Mouse (Mus musculus): ENCODE measurements around the gene Gsta2. TPM values are rescaled to one million over a fixed set of nuclear protein-coding genes. Genes with fewer than 3 reads are reported as not detected.
A peak's percentile ranks its signal among the peaks of the same experiment; 100 is the strongest.
"Not testable (repeated sequence)": the region's sequence is repeated elsewhere in the genome, so short reads cannot be mapped to it uniquely, and the experiment has no call there.

The Gsta2 gene
- polyA plus RNA-seq, 1 experiment from 2014 or later, result not detected

- H3K9me3 ChIP-seq (ENCODE audit: control insufficient read depth, low read length); H3K4me1 ChIP-seq (ENCODE audit: control insufficient read depth, insufficient read depth, low read length); H3K27me3 ChIP-seq (ENCODE audit: control insufficient read depth, insufficient read depth, low read length); H3K36me3 ChIP-seq (ENCODE audit: control insufficient read depth, insufficient read depth, low read length); H3K9ac ChIP-seq (ENCODE audit: low read length); H3K27ac ChIP-seq (ENCODE audit: low read depth, low read length); H3K4me2 ChIP-seq; H3K4me3 ChIP-seq (ENCODE audit: low read depth, low read length): not testable (repeated sequence)
- DNase-seq (ENCODE audit: low spot score, missing footprints) (peak; percentile 90), ATAC-seq (ENCODE audit: low FRiP score) (peak; percentile 48; the same call in 1 of the 2 replicates)
- WGBS, result 13% methylated on average over 6 of the region's 6 CpGs
Observed at GRCm38 (mm10) chr9:78296089-78296488, 59.5 kb downstream of the Gsta2 start.

- H3K4me1 ChIP-seq (ENCODE audit: control insufficient read depth, insufficient read depth, low read length); ATAC-seq (ENCODE audit: low FRiP score); H3K36me3 ChIP-seq (ENCODE audit: control insufficient read depth, insufficient read depth, low read length); H3K9me3 ChIP-seq (ENCODE audit: control insufficient read depth, low read length); H3K27ac ChIP-seq (ENCODE audit: low read depth, low read length); H3K4me3 ChIP-seq (ENCODE audit: low read depth, low read length); H3K27me3 ChIP-seq (ENCODE audit: control insufficient read depth, insufficient read depth, low read length); H3K4me2 ChIP-seq; DNase-seq (ENCODE audit: low spot score, missing footprints); H3K9ac ChIP-seq (ENCODE audit: low read length): not testable (repeated sequence)
- 86% methylated on average over 7 of the region's 7 CpGs for WGBS
Observed at GRCm38 (mm10) chr9:78294781-78295180, 60.8 kb downstream of the Gsta2 start.

- not testable (repeated sequence) for H3K9ac ChIP-seq (ENCODE audit: low read length); H3K36me3 ChIP-seq (ENCODE audit: control insufficient read depth, insufficient read depth, low read length); ATAC-seq (ENCODE audit: low FRiP score); H3K27me3 ChIP-seq (ENCODE audit: control insufficient read depth, insufficient read depth, low read length); H3K4me2 ChIP-seq; H3K4me1 ChIP-seq (ENCODE audit: control insufficient read depth, insufficient read depth, low read length); DNase-seq (ENCODE audit: low spot score, missing footprints); H3K4me3 ChIP-seq (ENCODE audit: low read depth, low read length); H3K27ac ChIP-seq (ENCODE audit: low read depth, low read length); H3K9me3 ChIP-seq (ENCODE audit: control insufficient read depth, low read length)
- 55% methylated on average over 1 of the region's 1 CpGs for WGBS
Observed at GRCm38 (mm10) chr9:78293683-78294082, 61.9 kb downstream of the Gsta2 start.

- H3K27ac ChIP-seq (ENCODE audit: low read depth, low read length); DNase-seq (ENCODE audit: low spot score, missing footprints); H3K4me2 ChIP-seq; ATAC-seq (ENCODE audit: low FRiP score); H3K9ac ChIP-seq (ENCODE audit: low read length); H3K4me3 ChIP-seq (ENCODE audit: low read depth, low read length); H3K27me3 ChIP-seq (ENCODE audit: control insufficient read depth, insufficient read depth, low read length); H3K4me1 ChIP-seq (ENCODE audit: control insufficient read depth, insufficient read depth, low read length); H3K36me3 ChIP-seq (ENCODE audit: control insufficient read depth, insufficient read depth, low read length); H3K9me3 ChIP-seq (ENCODE audit: control insufficient read depth, low read length): not testable (repeated sequence)
- WGBS, result 82% methylated on average over 8 of the region's 8 CpGs
Observed at GRCm38 (mm10) chr9:78292462-78292861, 63.1 kb downstream of the Gsta2 start.

GRCm38 (mm10) chr9:78289723-78290122 is 65.9 kb downstream of the Gsta2 start, which contains the start of gene Gm10639:
Gene Gm10639 (plus strand): TSS chr9:78289923.
- not testable (repeated sequence) for H3K4me3 ChIP-seq (ENCODE audit: low read depth, low read length); H3K27ac ChIP-seq (ENCODE audit: low read depth, low read length); H3K36me3 ChIP-seq (ENCODE audit: control insufficient read depth, insufficient read depth, low read length); H3K27me3 ChIP-seq (ENCODE audit: control insufficient read depth, insufficient read depth, low read length); H3K9ac ChIP-seq (ENCODE audit: low read length); H3K4me1 ChIP-seq (ENCODE audit: control insufficient read depth, insufficient read depth, low read length); ATAC-seq (ENCODE audit: low FRiP score); H3K9me3 ChIP-seq (ENCODE audit: control insufficient read depth, low read length); H3K4me2 ChIP-seq
- WGBS, result 93% methylated on average over 3 of the region's 3 CpGs
- peak; percentile 57 for DNase-seq (ENCODE audit: low spot score, missing footprints)

GRCm38 (mm10) chr9:78289063-78289462 is 66.5 kb downstream of the Gsta2 start:
- H3K4me3 ChIP-seq (ENCODE audit: low read depth, low read length); H3K4me2 ChIP-seq; H3K4me1 ChIP-seq (ENCODE audit: control insufficient read depth, insufficient read depth, low read length); H3K9ac ChIP-seq (ENCODE audit: low read length); H3K36me3 ChIP-seq (ENCODE audit: control insufficient read depth, insufficient read depth, low read length); H3K27me3 ChIP-seq (ENCODE audit: control insufficient read depth, insufficient read depth, low read length); DNase-seq (ENCODE audit: low spot score, missing footprints); H3K27ac ChIP-seq (ENCODE audit: low read depth, low read length); ATAC-seq (ENCODE audit: low FRiP score); H3K9me3 ChIP-seq (ENCODE audit: control insufficient read depth, low read length): not testable (repeated sequence)
- WGBS, result 75% methylated on average over 1 of the region's 1 CpGs

GRCm38 (mm10) chr9:78282002-78282711 is 73.4 kb downstream of the Gsta2 start:
- H3K4me2 ChIP-seq; H3K4me3 ChIP-seq (ENCODE audit: low read depth, low read length); H3K9ac ChIP-seq (ENCODE audit: low read length); H3K4me1 ChIP-seq (ENCODE audit: control insufficient read depth, insufficient read depth, low read length); H3K9me3 ChIP-seq (ENCODE audit: control insufficient read depth, low read length); H3K27me3 ChIP-seq (ENCODE audit: control insufficient read depth, insufficient read depth, low read length); H3K36me3 ChIP-seq (ENCODE audit: control insufficient read depth, insufficient read depth, low read length); H3K27ac ChIP-seq (ENCODE audit: low read depth, low read length); ATAC-seq (ENCODE audit: low FRiP score); DNase-seq (ENCODE audit: low spot score, missing footprints): not testable (repeated sequence)
- WGBS, result 93% methylated on average over 3 of the region's 4 CpGs

Other genes starting within 250 kb of the Gsta2 start
- 31.6 and 33.5 TPM in 2 replicates for gene Fbxo9, start 246.7 kb downstream of the Gsta2 start, polyA plus RNA-seq (2014; fragmentation: Nextera tagmentation; extraction: Ambion mirVana)
- gene Ick, start 246.6 kb downstream of the Gsta2 start, polyA plus RNA-seq (2014; fragmentation: Nextera tagmentation; extraction: Ambion mirVana), result 35.3 and 35.9 TPM in 2 replicates
- 24.9 and 27.2 TPM in 2 replicates for gene Gsta4, start 173.0 kb downstream of the Gsta2 start, polyA plus RNA-seq (2014; fragmentation: Nextera tagmentation; extraction: Ambion mirVana)
- not detected in 2 replicates for gene Gsta1, start 125.1 kb downstream of the Gsta2 start, polyA plus RNA-seq (2014; fragmentation: Nextera tagmentation; extraction: Ambion mirVana)
- not detected in 2 replicates for gene Gm3776, start 98.7 kb downstream of the Gsta2 start, polyA plus RNA-seq (2014; fragmentation: Nextera tagmentation; extraction: Ambion mirVana)
- gene Gm10639, start 65.9 kb downstream of the Gsta2 start, polyA plus RNA-seq (2014; fragmentation: Nextera tagmentation; extraction: Ambion mirVana), result not detected in 2 replicates
- gene Omt2a, start 41.0 kb downstream of the Gsta2 start, polyA plus RNA-seq (2014; fragmentation: Nextera tagmentation; extraction: Ambion mirVana), result not detected in 2 replicates
- not detected in 2 replicates for gene Omt2b, start 28.2 kb downstream of the Gsta2 start, polyA plus RNA-seq (2014; fragmentation: Nextera tagmentation; extraction: Ambion mirVana)
- gene Dppa5a, start 12.4 kb upstream of the Gsta2 start, polyA plus RNA-seq (2014; fragmentation: Nextera tagmentation; extraction: Ambion mirVana), result 0.25 and 0.76 TPM in 2 replicates
- gene Ooep, start 22.9 kb upstream of the Gsta2 start, polyA plus RNA-seq (2014; fragmentation: Nextera tagmentation; extraction: Ambion mirVana), result 1.4 and 1.8 TPM in 2 replicates
- gene Ddx43, start 40.0 kb upstream of the Gsta2 start, polyA plus RNA-seq (2014; fragmentation: Nextera tagmentation; extraction: Ambion mirVana), result 0.11 and 0.56 TPM in 2 replicates
- gene Cgas, start 87.4 kb upstream of the Gsta2 start, polyA plus RNA-seq (2014; fragmentation: Nextera tagmentation; extraction: Ambion mirVana), result 0.51 and 0.63 TPM in 2 replicates
- gene Mto1, start 92.4 kb upstream of the Gsta2 start, polyA plus RNA-seq (2014; fragmentation: Nextera tagmentation; extraction: Ambion mirVana), result 26.0 and 28.3 TPM in 2 replicates
- gene Gm17324, start 93.0 kb upstream of the Gsta2 start, polyA plus RNA-seq (2014; fragmentation: Nextera tagmentation; extraction: Ambion mirVana), result 0.52 and 1.1 TPM in 2 replicates
- gene Eef1a1, start 133.4 kb upstream of the Gsta2 start, polyA plus RNA-seq (2014; fragmentation: Nextera tagmentation; extraction: Ambion mirVana), result 4,628 and 4,661 TPM in 2 replicates
- gene Slc17a5, start 232.3 kb upstream of the Gsta2 start, polyA plus RNA-seq (2014; fragmentation: Nextera tagmentation; extraction: Ambion mirVana), result 9.8 and 12.3 TPM in 2 replicates

All from midbrain, embryonic 11.5 days (tissue).